Mouse (Mus musculus) E14TG2a.4 (cell line): ENCODE measurements around the gene Wdr81.

Experiments
- H3K27me3 ChIP-seq: 2 replicates; pipeline ENCODE4 v1.6.1; 2014; ENCODE audit warnings: low read length, control low read depth; ENCODE audit not compliant: insufficient read depth
- H3K36me3 ChIP-seq: 2 replicates; pipeline ENCODE4 v1.6.1; 2014; ENCODE audit warnings: low read length, control low read depth; ENCODE audit not compliant: insufficient read depth
- H3K4me1 ChIP-seq: replicated peaks from 2 replicates; pipeline ENCODE4 v1.6.1; 2014; ENCODE audit warnings: low read depth, low read length, control low read depth
- H3K4me3 ChIP-seq: replicated peaks from 2 replicates; pipeline ENCODE4 v1.5.1; 2014; ENCODE audit warnings: mild to moderate bottlenecking, low read length
- H3K9me3 ChIP-seq: 2 replicates; pipeline ENCODE4 v1.6.1; 2014; ENCODE audit warnings: low read length, control low read depth
- CTCF ChIP-seq: conservative IDR thresholded peaks from 2 replicates; pipeline ENCODE4 v1.5.1; 2014; ENCODE audit warnings: low read length
- NANOG ChIP-seq: IDR thresholded peaks from 2 replicates; pipeline ENCODE4 v1.6.1; 2014; ENCODE audit warnings: borderline replicate concordance, low read length, mixed read lengths
- POU5F1 ChIP-seq: IDR thresholded peaks from 2 replicates; pipeline ENCODE4 v1.6.1; 2014; ENCODE audit warnings: low read length, borderline replicate concordance

Wdr81 gene

GRCm38 (mm10) chr11:75449695-75450094 lies 4.8 kb downstream of the Wdr81 start:
- no peak overlapping the region for H3K4me3 ChIP-seq
- H3K4me1 ChIP-seq, result peaks cover 45% of the 10 kb centered on the region
- no peaks in the 10 kb centered on the region for H3K9me3 ChIP-seq
- H3K36me3 ChIP-seq, result peaks cover 58% of the 10 kb centered on the region
- TF ChIP-seq NANOG, result no peak
- TF ChIP-seq POU5F1, result no peak
- TF ChIP-seq CTCF, result no peak
- peaks cover 63% of the 10 kb centered on the region for H3K27me3 ChIP-seq

- TF ChIP-seq POU5F1 (no peak), NANOG (no peak), CTCF (no peak)
- H3K27me3 ChIP-seq, result peaks cover 65% of the 10 kb centered on the region
These were observed 5.9 kb downstream of the Wdr81 start for GRCm38 (mm10) chr11:75448575-75448974.

GRCm38 (mm10) chr11:75443711-75444110 lies 10.8 kb downstream of the Wdr81 start:
- no peak for TF ChIP-seq NANOG
- TF ChIP-seq POU5F1, result no peak
- TF ChIP-seq CTCF, result no peak
- Histone ChIP-seq H3K36me3 (peaks cover 20% of the 10 kb centered on the region), H3K4me3 (no peak overlapping the region), H3K4me1 (peaks cover 37% of the 10 kb centered on the region), H3K27me3 (peaks cover 51% of the 10 kb centered on the region), H3K9me3 (no peaks in the 10 kb centered on the region)

More at GRCm38 (mm10) chr11:75448575-75448974, 5.9 kb downstream of the Wdr81 start:
- no peak overlapping the region for H3K4me3 ChIP-seq
- H3K36me3 ChIP-seq, result peaks cover 58% of the 10 kb centered on the region
- H3K4me1 ChIP-seq, result peaks cover 47% of the 10 kb centered on the region
- H3K9me3 ChIP-seq, result no peaks in the 10 kb centered on the region

GRCm38 (mm10) chr11:75441601-75442000 lies 12.9 kb downstream of the Wdr81 start:
- TF ChIP-seq CTCF, result no peak
- no peak for TF ChIP-seq POU5F1
- TF ChIP-seq NANOG, result no peak
- no peaks in the 10 kb centered on the region for H3K36me3 ChIP-seq
- H3K4me1 ChIP-seq, result peaks cover 43% of the 10 kb centered on the region
- no peak overlapping the region for H3K4me3 ChIP-seq
- H3K9me3 ChIP-seq, result no peaks in the 10 kb centered on the region
- H3K27me3 ChIP-seq, result peaks cover 61% of the 10 kb centered on the region

GRCm38 (mm10) chr11:75441034-75441433 lies 13.5 kb downstream of the Wdr81 start:
- Histone ChIP-seq H3K4me1 (peaks cover 47% of the 10 kb centered on the region), H3K27me3 (peaks cover 62% of the 10 kb centered on the region)
- TF ChIP-seq NANOG (no peak), CTCF (no peak), POU5F1 (no peak)

GRCm38 (mm10) chr11:75439951-75440350 lies 14.6 kb downstream of the Wdr81 start:
- Histone ChIP-seq H3K9me3 (no peaks in the 10 kb centered on the region), H3K4me3 (no peak overlapping the region), H3K4me1 (peaks cover 41% of the 10 kb centered on the region), H3K36me3 (no peaks in the 10 kb centered on the region), H3K27me3 (peaks cover 60% of the 10 kb centered on the region)
- TF ChIP-seq POU5F1 (no peak), NANOG (no peak), CTCF (no peak)

More at GRCm38 (mm10) chr11:75441034-75441433, 13.5 kb downstream of the Wdr81 start:
- Histone ChIP-seq H3K4me3 (no peak overlapping the region), H3K36me3 (no peaks in the 10 kb centered on the region), H3K9me3 (no peaks in the 10 kb centered on the region)

GRCm38 (mm10) chr11:75439363-75439762 lies 15.2 kb downstream of the Wdr81 start, which contains the start of gene Serpinf2:
Serpinf2 (minus strand) TSS chr11:75439591.
- H3K36me3 ChIP-seq, result no peaks in the 10 kb centered on the region
- H3K9me3 ChIP-seq, result peaks cover 3% of the 10 kb centered on the region
- peaks cover 36% of the 10 kb centered on the region for H3K4me1 ChIP-seq
- H3K27me3 ChIP-seq, result peaks cover 55% of the 10 kb centered on the region
- TF ChIP-seq POU5F1, result no peak
- no peak for TF ChIP-seq CTCF
- TF ChIP-seq NANOG, result no peak
- H3K4me3 ChIP-seq, result no peak within 1 kb of the TSS

- H3K36me3 ChIP-seq, result no peaks in the 10 kb centered on the region
- no peak for TF ChIP-seq CTCF
- peaks cover 6% of the 10 kb centered on the region for H3K9me3 ChIP-seq
- peaks cover 30% of the 10 kb centered on the region for H3K4me1 ChIP-seq
- no peak overlapping the region for H3K4me3 ChIP-seq
- H3K27me3 ChIP-seq, result peaks cover 50% of the 10 kb centered on the region
These were observed 15.7 kb downstream of the Wdr81 start for GRCm38 (mm10) chr11:75438804-75439203.

GRCm38 (mm10) chr11:75438194-75438593 lies 16.3 kb downstream of the Wdr81 start:
- H3K36me3 ChIP-seq, result no peaks in the 10 kb centered on the region
- peaks cover 6% of the 10 kb centered on the region for H3K9me3 ChIP-seq
- TF ChIP-seq NANOG (no peak), CTCF (no peak), POU5F1 (no peak)
- H3K4me1 ChIP-seq, result peaks cover 24% of the 10 kb centered on the region
- peaks cover 47% of the 10 kb centered on the region for H3K27me3 ChIP-seq
- no peak overlapping the region for H3K4me3 ChIP-seq
